Mouse (Mus musculus): ENCODE results near the gene Wfdc5.

GRCm38 (mm10) chr2:164126533-164126955 lies 56.0 kb downstream of the Wfdc5 start:
- TF ChIP-seq CTCF (IDR thresholded peaks at IDR 0.05; ENCODE audit: low read depth) (peak; percentile 30; the same call in 1 of the 2 replicates), EP300 (IDR thresholded peaks at IDR 0.05; ENCODE audit: low read depth) (no peak)

Measured in liver, embryonic 14.5 days (tissue).